Mouse (Mus musculus): ENCODE measurements around the gene Pskh1. TPM values are rescaled to one million over a fixed set of nuclear protein-coding genes. Genes with fewer than 3 reads are reported as not detected.
A peak's percentile ranks its signal among the peaks of the same experiment; 100 is the strongest.

Pskh1 gene
- polyA plus RNA-seq, 1 experiment = 51.2 TPM

DNA sequence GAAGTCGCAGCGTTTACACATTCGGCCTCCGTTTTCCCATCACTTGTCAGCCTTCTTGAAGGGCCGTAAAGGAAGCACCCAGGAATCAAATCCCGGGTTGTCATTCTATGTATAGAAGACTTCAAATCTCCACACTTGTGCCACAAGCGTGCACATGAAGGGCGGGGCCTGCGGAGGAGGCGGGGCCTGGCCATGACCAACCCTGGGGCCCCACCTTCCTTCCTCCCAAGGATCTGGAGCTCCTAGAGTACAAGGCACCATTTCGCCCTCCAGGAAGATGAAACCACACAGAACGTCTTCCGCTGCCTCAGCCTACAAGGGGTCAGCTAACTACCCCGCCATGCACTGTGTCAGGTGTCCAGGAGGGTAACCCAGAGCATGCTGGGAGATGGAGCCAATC is 60.9 kb downstream of the Pskh1 start:
- TF ChIP-seq POLR2A (IDR thresholded peaks at IDR 0.05; ENCODE audit: control insufficient read depth, extremely low read depth, insufficient read depth, low read length, poor library complexity) (no peak), CTCF (IDR thresholded peaks at IDR 0.05; ENCODE audit: borderline replicate concordance, control insufficient read depth, extremely low read depth, insufficient read depth, low read length, poor library complexity) (no peak)
- no peaks in the 10 kb centered on the region for H3K36me3 ChIP-seq (ENCODE audit: control insufficient read depth, insufficient read depth, low read length)
- 89% methylated on average over 14 of the region's 14 CpGs for WGBS

DNA sequence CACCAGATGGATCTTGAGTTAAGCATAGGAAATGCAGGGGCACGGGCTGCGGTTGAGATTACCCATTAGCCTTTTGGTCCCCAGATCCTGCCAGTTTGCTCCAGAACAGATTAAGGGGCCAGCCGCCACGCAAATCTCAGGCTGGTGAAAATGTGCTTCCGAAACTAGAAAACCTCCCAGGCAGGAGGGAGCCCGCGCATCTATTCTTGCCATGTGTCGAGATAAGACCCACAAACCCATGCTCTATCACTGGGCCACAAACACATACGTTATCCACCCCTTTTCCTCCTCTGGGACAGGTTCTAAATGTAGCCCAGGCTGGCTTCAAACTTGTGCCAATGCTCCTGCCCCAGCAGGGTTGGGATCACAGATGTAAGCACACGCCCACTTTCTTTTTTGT is 61.3 kb downstream of the Pskh1 start:
- no peaks in the 10 kb centered on the region for H3K36me3 ChIP-seq (ENCODE audit: control insufficient read depth, insufficient read depth, low read length)
- H3K27me3 ChIP-seq (ENCODE audit: control insufficient read depth, insufficient read depth, low read length) = no peaks in the 10 kb centered on the region
- no peak for DNase-seq
- WGBS = 93% methylated on average over 10 of the region's 10 CpGs
- TF ChIP-seq CTCF (IDR thresholded peaks at IDR 0.05; ENCODE audit: borderline replicate concordance, control insufficient read depth, extremely low read depth, insufficient read depth, low read length, poor library complexity) (no peak), POLR2A (IDR thresholded peaks at IDR 0.05; ENCODE audit: control insufficient read depth, extremely low read depth, insufficient read depth, low read length, poor library complexity) (no peak)
- H3K27ac ChIP-seq (ENCODE audit: control insufficient read depth, insufficient read depth, low read length) = no peak overlapping the region
- H3K4me1 ChIP-seq (replicated peaks; ENCODE audit: control insufficient read depth, insufficient read depth, low read length) = peaks cover 13% of the 10 kb centered on the region
- no peak overlapping the region for H3K4me3 ChIP-seq (ENCODE audit: control insufficient read depth, insufficient read depth, low read length)

More for the DNA sequence above, 60.9 kb downstream of the Pskh1 start:
- Histone ChIP-seq H3K4me3 (ENCODE audit: control insufficient read depth, insufficient read depth, low read length) (no peak overlapping the region), H3K4me1 (replicated peaks; ENCODE audit: control insufficient read depth, insufficient read depth, low read length) (peaks cover 10% of the 10 kb centered on the region), H3K27ac (ENCODE audit: control insufficient read depth, insufficient read depth, low read length) (no peak overlapping the region), H3K27me3 (ENCODE audit: control insufficient read depth, insufficient read depth, low read length) (no peaks in the 10 kb centered on the region)
- DNase-seq = no peak

DNA sequence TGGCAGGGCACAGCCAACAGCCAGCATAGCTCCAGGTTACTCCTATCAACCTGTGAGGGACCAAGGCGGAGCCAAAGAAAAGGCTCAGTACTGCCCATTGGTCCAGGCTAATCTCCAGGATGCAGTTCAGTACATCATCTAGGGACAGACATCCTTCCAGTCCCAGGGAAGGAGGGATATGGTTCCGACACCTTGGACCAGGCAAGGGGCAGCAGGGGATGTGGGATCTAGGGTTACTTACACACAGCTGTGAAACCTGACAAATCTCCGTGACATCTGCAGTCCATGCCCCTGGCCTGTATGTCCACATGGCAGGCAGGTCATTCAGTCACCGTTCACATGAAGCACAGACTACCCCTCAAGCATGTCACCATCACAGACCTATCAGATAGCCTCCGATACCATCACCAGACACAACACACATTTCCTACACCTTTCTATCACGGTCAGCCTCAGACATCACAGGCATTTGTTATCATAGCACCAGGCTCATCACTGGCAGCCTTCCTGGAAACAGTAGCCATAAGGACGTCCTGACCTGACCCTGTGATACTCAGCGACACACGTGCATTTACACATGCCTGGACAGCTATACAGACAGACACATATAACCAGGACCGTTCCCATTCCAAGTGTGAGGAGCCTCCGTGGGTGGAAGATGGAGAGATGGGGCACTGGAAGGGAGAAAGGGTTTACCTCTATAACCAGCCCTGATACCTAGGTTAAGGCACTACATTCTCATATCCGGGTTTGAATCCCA is 64.4 kb downstream of the Pskh1 start:
- peaks cover 19% of the 10 kb centered on the region for H3K4me1 ChIP-seq (replicated peaks; ENCODE audit: control insufficient read depth, insufficient read depth, low read length)
- H3K27me3 ChIP-seq (ENCODE audit: control insufficient read depth, insufficient read depth, low read length) = no peaks in the 10 kb centered on the region
- no peak for DNase-seq
- WGBS = 84% methylated on average over 12 of the region's 12 CpGs
- H3K36me3 ChIP-seq (ENCODE audit: control insufficient read depth, insufficient read depth, low read length) = no peaks in the 10 kb centered on the region
- TF ChIP-seq CTCF (IDR thresholded peaks at IDR 0.05; ENCODE audit: borderline replicate concordance, control insufficient read depth, extremely low read depth, insufficient read depth, low read length, poor library complexity) (no peak), POLR2A (IDR thresholded peaks at IDR 0.05; ENCODE audit: control insufficient read depth, extremely low read depth, insufficient read depth, low read length, poor library complexity) (no peak)
- H3K4me3 ChIP-seq (ENCODE audit: control insufficient read depth, insufficient read depth, low read length) = no peak overlapping the region
- H3K27ac ChIP-seq (ENCODE audit: control insufficient read depth, insufficient read depth, low read length) = no peak overlapping the region

DNA sequence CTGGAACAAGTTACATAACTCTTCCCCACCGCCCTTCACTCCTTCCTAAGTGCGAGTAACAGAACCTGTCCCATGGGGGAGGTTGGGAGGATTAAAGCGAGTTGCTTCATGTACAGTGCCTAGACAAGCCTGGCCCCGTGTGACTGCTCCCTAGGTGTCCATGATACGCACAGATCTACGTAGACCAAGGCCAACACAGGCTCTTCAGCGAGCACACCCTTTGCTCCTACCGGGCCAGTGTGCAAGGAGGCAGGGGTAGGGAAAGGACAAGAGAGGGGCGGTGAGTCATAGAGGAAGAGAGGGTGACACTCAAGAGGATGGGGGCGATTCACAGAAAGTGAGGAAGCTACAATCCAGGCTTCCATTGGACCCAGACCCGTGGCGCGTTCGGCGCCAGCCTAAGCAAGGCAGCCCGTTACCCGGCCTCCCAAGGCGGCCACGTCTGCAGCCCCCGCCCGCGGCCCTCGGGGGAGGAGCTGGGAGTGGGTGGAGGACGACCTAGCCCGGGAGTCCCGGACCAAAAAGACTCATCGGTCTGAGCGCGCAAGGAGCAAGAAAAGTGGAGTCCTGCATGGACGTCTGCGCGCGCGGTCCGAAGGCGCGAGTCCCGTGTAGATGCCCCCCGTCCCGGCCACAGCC is 65.1 kb downstream of the Pskh1 start:
- TF ChIP-seq POLR2A (IDR thresholded peaks at IDR 0.05; ENCODE audit: control insufficient read depth, extremely low read depth, insufficient read depth, low read length, poor library complexity) (no peak), CTCF (IDR thresholded peaks at IDR 0.05; ENCODE audit: borderline replicate concordance, control insufficient read depth, extremely low read depth, insufficient read depth, low read length, poor library complexity) (no peak)
- Histone ChIP-seq H3K4me1 (replicated peaks; ENCODE audit: control insufficient read depth, insufficient read depth, low read length) (peaks cover 19% of the 10 kb centered on the region), H3K27me3 (ENCODE audit: control insufficient read depth, insufficient read depth, low read length) (no peaks in the 10 kb centered on the region), H3K36me3 (ENCODE audit: control insufficient read depth, insufficient read depth, low read length) (no peaks in the 10 kb centered on the region), H3K4me3 (ENCODE audit: control insufficient read depth, insufficient read depth, low read length) (peak overlapping the region; percentile 95), H3K27ac (ENCODE audit: control insufficient read depth, insufficient read depth, low read length) (no peak overlapping the region)
- 7% methylated on average over 40 of the region's 40 CpGs for WGBS
- DNase-seq = peak; percentile 63

DNA sequence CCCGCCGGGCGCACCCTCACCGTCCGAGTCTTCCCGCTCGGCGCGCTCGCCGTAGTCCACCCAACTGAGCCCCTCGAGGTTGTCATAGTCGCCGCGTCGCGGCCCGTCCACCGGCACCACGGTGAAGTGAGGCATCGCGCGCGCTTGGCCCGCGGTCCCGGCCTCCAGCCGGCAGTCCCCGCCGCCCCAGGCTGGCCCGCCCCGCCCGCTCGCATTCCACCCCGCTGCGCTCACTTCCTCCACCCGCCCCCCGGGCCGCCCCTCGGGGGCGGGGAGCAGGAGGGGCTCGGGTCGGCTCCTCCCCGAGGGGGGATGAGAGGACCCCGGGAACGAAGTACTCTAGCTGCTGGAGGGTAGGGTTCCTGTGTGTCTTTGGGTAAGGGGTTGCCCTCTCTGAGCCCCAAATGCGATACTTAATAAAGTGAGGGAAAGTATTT is 65.7 kb downstream of the Pskh1 start, which contains the start of gene Slc12a4:
TSS of gene Slc12a4 (minus strand) at position 193 of the 437 bp plus-strand sequence.
- Histone ChIP-seq H3K4me3 (ENCODE audit: control insufficient read depth, insufficient read depth, low read length) (peak within 1 kb of the TSS; percentile 95), H3K27me3 (ENCODE audit: control insufficient read depth, insufficient read depth, low read length) (no peaks in the 10 kb centered on the region), H3K4me1 (replicated peaks; ENCODE audit: control insufficient read depth, insufficient read depth, low read length) (peaks cover 19% of the 10 kb centered on the region), H3K27ac (ENCODE audit: control insufficient read depth, insufficient read depth, low read length) (peak within 1 kb of the TSS; percentile 8; the same call in 1 of the 2 replicates), H3K36me3 (ENCODE audit: control insufficient read depth, insufficient read depth, low read length) (no peaks in the 10 kb centered on the region)
- under 1% methylated on average over 45 of the region's 47 CpGs for WGBS
- peak; percentile 86 for DNase-seq
- TF ChIP-seq POLR2A (IDR thresholded peaks at IDR 0.05; ENCODE audit: control insufficient read depth, extremely low read depth, insufficient read depth, low read length, poor library complexity) (peak; percentile 63), CTCF (IDR thresholded peaks at IDR 0.05; ENCODE audit: borderline replicate concordance, control insufficient read depth, extremely low read depth, insufficient read depth, low read length, poor library complexity) (peak; percentile 56)

DNA sequence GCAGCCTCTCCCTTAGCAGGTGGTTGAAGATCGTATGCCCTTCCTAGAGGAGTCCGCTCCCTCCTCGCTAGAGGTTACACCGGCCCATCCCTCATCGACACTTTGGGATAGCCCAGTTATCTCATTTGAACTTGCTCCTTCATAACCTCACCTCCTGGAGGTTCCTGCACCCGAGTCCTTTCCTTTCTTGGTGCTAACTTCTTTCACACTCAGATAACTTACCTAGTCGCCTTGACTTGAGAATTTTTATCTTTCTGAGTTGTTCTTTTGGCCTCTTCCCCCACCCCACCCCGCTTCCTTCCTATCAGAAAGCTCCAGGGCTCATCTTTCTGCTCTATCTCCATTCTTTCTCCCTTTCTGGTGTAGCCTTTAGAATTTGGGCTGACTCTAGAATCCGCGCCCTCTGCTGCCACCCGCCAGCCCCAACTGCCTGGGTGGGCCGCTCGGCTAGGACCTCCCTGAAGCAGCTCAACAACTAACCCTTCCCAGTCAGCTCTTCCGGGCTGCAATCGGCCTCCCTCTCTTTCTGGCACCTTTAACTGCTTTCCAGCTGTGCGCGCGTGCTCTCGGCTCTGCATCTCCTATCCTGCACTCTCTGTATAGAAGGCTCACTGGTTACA is 66.6 kb downstream of the Pskh1 start:
- peak; percentile 38; the same call in 1 of the 2 replicates for TF ChIP-seq CTCF (IDR thresholded peaks at IDR 0.05; ENCODE audit: borderline replicate concordance, control insufficient read depth, extremely low read depth, insufficient read depth, low read length, poor library complexity)
- TF ChIP-seq POLR2A (IDR thresholded peaks at IDR 0.05; ENCODE audit: control insufficient read depth, extremely low read depth, insufficient read depth, low read length, poor library complexity) = no peak
- 22% methylated on average over 19 of the region's 19 CpGs for whole genome bisulfite sequencing
- peaks cover 19% of the 10 kb centered on the region for H3K4me1 ChIP-seq (replicated peaks; ENCODE audit: control insufficient read depth, insufficient read depth, low read length)
- DNase-seq = peak; percentile 52
- H3K27ac ChIP-seq (ENCODE audit: control insufficient read depth, insufficient read depth, low read length) = peak overlapping the region; percentile 8; the same call in 1 of the 2 replicates
- no peaks in the 10 kb centered on the region for H3K36me3 ChIP-seq (ENCODE audit: control insufficient read depth, insufficient read depth, low read length)
- no peaks in the 10 kb centered on the region for H3K27me3 ChIP-seq (ENCODE audit: control insufficient read depth, insufficient read depth, low read length)
- peak overlapping the region; percentile 9 for H3K4me3 ChIP-seq (ENCODE audit: control insufficient read depth, insufficient read depth, low read length)

Measured in thymus, adult 2 months (tissue).